Mouse (Mus musculus): ENCODE results near the gene Enkur.

GRCm38 (mm10) chr2:21206278-21206677 lies 1.1 kb upstream of the Enkur start:
- TF ChIP-seq TAL1 (conservative IDR thresholded peaks at IDR 0.05; ENCODE audit: low read depth, low read length) (no peak), CTCF (IDR thresholded peaks at IDR 0.05; ENCODE audit: low read depth, low read length) (no peak), GATA1 (IDR thresholded peaks at IDR 0.05; ENCODE audit: borderline replicate concordance, low read length) (no peak)
